Mouse (Mus musculus): ENCODE data around the gene F830045P16Rik.
"Not testable (repeated sequence)": the region's sequence is repeated elsewhere in the genome, so short reads cannot be mapped to it uniquely, and the experiment has no call there.

The F830045P16Rik gene

GRCm38 (mm10) chr2:129544919-129545318 is 8.5 kb upstream of the F830045P16Rik start:
- DNase-seq (ENCODE audit: low read depth) = no peak

- DNase-seq (ENCODE audit: low read depth) = no peak
Observed at GRCm38 (mm10) chr2:129544448-129544847, 8.0 kb upstream of the F830045P16Rik start.

GRCm38 (mm10) chr2:129540036-129540435 is 3.6 kb upstream of the F830045P16Rik start:
- no peak for DNase-seq (ENCODE audit: low read depth)

GRCm38 (mm10) chr2:129539175-129539574 is 2.8 kb upstream of the F830045P16Rik start:
- no peak for DNase-seq (ENCODE audit: low read depth)

GRCm38 (mm10) chr2:129537926-129538325 is 1.5 kb upstream of the F830045P16Rik start:
- DNase-seq (ENCODE audit: low read depth) = no peak

- no peak for DNase-seq (ENCODE audit: low read depth)
Observed at GRCm38 (mm10) chr2:129537360-129537759, 958 bp upstream of the F830045P16Rik start.

GRCm38 (mm10) chr2:129536926-129537325 is 524 bp upstream of the F830045P16Rik start:
- no peak for DNase-seq (ENCODE audit: low read depth)

GRCm38 (mm10) chr2:129534886-129535591 is 1.4 kb downstream of the F830045P16Rik start:
- DNase-seq (ENCODE audit: low read depth) = no peak

- no peak for DNase-seq (ENCODE audit: low read depth)
Observed at GRCm38 (mm10) chr2:129531890-129532289, 4.5 kb downstream of the F830045P16Rik start.

GRCm38 (mm10) chr2:129531102-129531501 is 5.3 kb downstream of the F830045P16Rik start:
- no peak for DNase-seq (ENCODE audit: low read depth)

GRCm38 (mm10) chr2:129529297-129530209 is 6.8 kb downstream of the F830045P16Rik start:
- no peak for DNase-seq (ENCODE audit: low read depth)

- no peak for DNase-seq (ENCODE audit: low read depth)
Observed at GRCm38 (mm10) chr2:129527916-129528315, 8.5 kb downstream of the F830045P16Rik start.

- DNase-seq (ENCODE audit: low read depth) = no peak
Observed at GRCm38 (mm10) chr2:129526322-129526721, 10.1 kb downstream of the F830045P16Rik start.

GRCm38 (mm10) chr2:129525644-129526043 is 10.8 kb downstream of the F830045P16Rik start:
- DNase-seq (ENCODE audit: low read depth) = no peak

GRCm38 (mm10) chr2:129518526-129518925 is 17.9 kb downstream of the F830045P16Rik start:
- no peak for DNase-seq (ENCODE audit: low read depth)

GRCm38 (mm10) chr2:129514923-129515920 is 21.2 kb downstream of the F830045P16Rik start:
- DNase-seq (ENCODE audit: low read depth) = no peak

- DNase-seq (ENCODE audit: low read depth) = no peak
Observed at GRCm38 (mm10) chr2:129514401-129514667, 22.1 kb downstream of the F830045P16Rik start.

- DNase-seq (ENCODE audit: low read depth) = no peak
Observed at GRCm38 (mm10) chr2:129513546-129514400, 22.6 kb downstream of the F830045P16Rik start.

- DNase-seq (ENCODE audit: low read depth) = not testable (repeated sequence)
Observed at GRCm38 (mm10) chr2:129512147-129512546, 24.3 kb downstream of the F830045P16Rik start.

- no peak for DNase-seq (ENCODE audit: low read depth)
Observed at GRCm38 (mm10) chr2:129502641-129503040, 33.8 kb downstream of the F830045P16Rik start.

Measured in c-Kit-positive CD71-positive TER-119-negative erythroid progenitor cells, embryonic 14.5 days (primary cell).